Mouse (Mus musculus) bone marrow macrophage, adult 2 months (primary cell): Measurements from ENCODE around the gene Sohlh2.

ENCODE experiments used
- CTCF ChIP-seq: IDR thresholded peaks from 2 replicates; pipeline ENCODE4 v1.5.1; 2012; ENCODE audit warnings: low read depth, mild to moderate bottlenecking, low read length, moderate library complexity
- POLR2A ChIP-seq: IDR thresholded peaks from 2 replicates; pipeline ENCODE4 v1.6.1; 2012; ENCODE audit warnings: mild to moderate bottlenecking, low read depth, low read length, borderline replicate concordance

- no peak for TF ChIP-seq CTCF
- no peak for TF ChIP-seq POLR2A
These were observed 64.9 kb downstream of the Sohlh2 start for GRCm38 (mm10) chr3:55246618-55247272.
